Mouse (Mus musculus) fibroblast of lung, adult 2 months (primary cell): ENCODE measurements around the gene Gstm7.

Experiments
- DNase-seq: peaks from one replicate; pipeline ENCODE4 v3.0.0-alpha.2; 2011; ENCODE audit warnings: low read depth

Gene Gstm7

DNA sequence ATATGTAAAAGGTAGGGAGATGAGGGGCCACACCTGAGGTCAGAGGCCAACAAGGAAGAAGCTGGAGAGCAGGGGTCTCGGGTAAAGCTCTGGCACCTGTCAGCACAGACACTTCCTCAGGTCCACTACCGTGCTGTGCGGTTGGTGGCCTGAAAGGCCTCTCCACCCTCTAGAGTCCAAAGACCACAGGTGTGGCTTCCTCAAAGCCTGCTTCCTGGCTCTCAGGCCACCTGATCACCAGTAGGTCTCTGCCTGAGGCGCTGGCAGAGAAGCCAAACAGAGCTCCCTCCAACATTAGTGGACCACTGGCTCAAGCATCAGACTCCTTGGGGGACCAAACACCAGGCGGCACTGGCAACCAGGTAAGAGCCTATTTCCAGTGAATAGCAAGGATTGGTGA, 54.6 kb downstream of the Gstm7 start, which contains the start of gene Eps8l3:
Eps8l3 (plus strand) TSS at position 225 of the 400 bp plus-strand sequence.
- no peak for DNase-seq
